Mouse (Mus musculus): Measurements from ENCODE around the gene Ces2b. TPM values are rescaled to one million over a fixed set of nuclear protein-coding genes. Genes with fewer than 3 reads are reported as not detected.

Ces2b gene
- total RNA-seq, 1 experiment from 2014 or later, result not detected

Other genes starting within 250 kb of the Ces2b start
- gene Pdp2, start 240.1 kb upstream of the Ces2b start, total RNA-seq (2017), result 13.0 and 13.9 TPM in 2 replicates
- not detected in 2 replicates for gene Cdh16, start 207.2 kb upstream of the Ces2b start, total RNA-seq (2017)
- 15.0 and 16.3 TPM in 2 replicates for gene Rrad, start 200.2 kb upstream of the Ces2b start, total RNA-seq (2017)
- gene Ciao2b, start 189.6 kb upstream of the Ces2b start, total RNA-seq (2017), result 24.9 and 31.4 TPM in 2 replicates
- gene Ces2a, start 97.6 kb upstream of the Ces2b start, total RNA-seq (2017), result not detected in 2 replicates
- 0.89 TPM in 1 of 2 replicates, not detected in the other for gene Ces2c, start 15.5 kb downstream of the Ces2b start, total RNA-seq (2017)
- not detected in 2 replicates for gene Ces2e, start 94.7 kb downstream of the Ces2b start, total RNA-seq (2017)
- gene Ces2f, start 115.8 kb downstream of the Ces2b start, total RNA-seq (2017), result not detected in 2 replicates
- gene Ces2g, start 130.1 kb downstream of the Ces2b start, total RNA-seq (2017), result 2.5 and 15.4 TPM in 2 replicates
- gene Ces2h, start 169.3 kb downstream of the Ces2b start, total RNA-seq (2017), result not detected in 2 replicates
- gene Ces3a, start 217.0 kb downstream of the Ces2b start, total RNA-seq (2017), result not detected in 2 replicates

Measured in hematopoietic stem cell, adult 5-6 weeks (primary cell).